ENCODE assay signal across 8 mouse cellular contexts in genomic region chr1:52231939-52232765, GRCm38 (mm10). TPM values are rescaled to one million over a fixed set of nuclear protein-coding genes. Genes with fewer than 3 reads are reported as not detected.
DNase-seq lines count a peak whose midpoint lies in the region; ATAC-seq and TF ChIP-seq lines count a peak whose summit lies in the region.

No protein-coding gene starts in this region.

- H3K36me3 ChIP-seq in erythroblast, embryonic 14.5 days (ENCODE audit: control insufficient read depth): no peaks in the 10 kb centered on the region
- H3K36me3 ChIP-seq in heart, embryonic 13.5 days: no peaks in the 10 kb centered on the region
- H3K36me3 ChIP-seq in liver, embryonic 13.5 days: no peaks in the 10 kb centered on the region
- no peaks in the 10 kb centered on the region for H3K36me3 ChIP-seq in stomach, embryonic 14.5 days (ENCODE audit: control insufficient read depth, insufficient read depth, low read length)

- peaks cover 37% of the 10 kb centered on the region for H3K4me1 ChIP-seq in erythroblast, embryonic 14.5 days (ENCODE audit: control insufficient read depth)
- peaks cover 28% of the 10 kb centered on the region for H3K4me1 ChIP-seq in heart, embryonic 13.5 days
- peaks cover 33% of the 10 kb centered on the region for H3K4me1 ChIP-seq in liver, embryonic 13.5 days (replicated peaks)
- 0 out of 2 replicates have a peak, but pooled peaks cover 3% of the 10 kb centered on the region for H3K4me1 ChIP-seq in stomach, embryonic 14.5 days (ENCODE audit: control insufficient read depth, insufficient read depth, low read length)

- peak overlapping the region; percentile 95 for H3K4me3 ChIP-seq in erythroblast, embryonic 14.5 days (replicated peaks)
- peak overlapping the region; percentile 85 for H3K4me3 ChIP-seq in heart, embryonic 13.5 days
- peak overlapping the region; percentile 95 for H3K4me3 ChIP-seq in liver, embryonic 13.5 days (replicated peaks)
- peak overlapping the region; percentile 91 for H3K4me3 ChIP-seq in stomach, embryonic 14.5 days (ENCODE audit: low read depth, low read length)

- peaks cover 11% of the 10 kb centered on the region for H3K27me3 ChIP-seq in erythroblast, embryonic 14.5 days (ENCODE audit: control insufficient read depth)
- no peaks in the 10 kb centered on the region for H3K27me3 ChIP-seq in heart, embryonic 13.5 days (replicated peaks)
- H3K27me3 ChIP-seq in liver, embryonic 13.5 days: 0 out of 2 replicates have a peak, but pooled peaks cover 2% of the 10 kb centered on the region
- no peaks in the 10 kb centered on the region for H3K27me3 ChIP-seq in stomach, embryonic 14.5 days (ENCODE audit: control insufficient read depth, insufficient read depth, low read length)

- H3K9ac ChIP-seq in heart, embryonic 13.5 days: peak overlapping the region; percentile 99
- peak overlapping the region; percentile 96 for H3K9ac ChIP-seq in liver, embryonic 13.5 days
- H3K9ac ChIP-seq in stomach, embryonic 14.5 days (replicated peaks; ENCODE audit: low read depth, low read length): peak overlapping the region; percentile 87

- under 1% methylated on average over 62 of the region's 69 CpGs for WGBS in heart, embryonic 13.5 days
- under 1% methylated on average over 69 of the region's 69 CpGs for WGBS in liver, embryonic 13.5 days (ENCODE audit: insufficient replicate concordance)
- WGBS in stomach, embryonic 14.5 days: under 1% methylated on average over 41 of the region's 69 CpGs

- peak; percentile 23; the same call in 1 of the 2 replicates for ATAC-seq in heart, embryonic 13.5 days (ENCODE audit: extremely low read depth, insufficient number of reproducible peaks, low FRiP score, low TSS enrichment)
- ATAC-seq in liver, embryonic 13.5 days (ENCODE audit: low read depth): 0 out of 2 replicates have a peak, but pooled peaks have one; percentile 5
- ATAC-seq in stomach, embryonic 14.5 days (ENCODE audit: insufficient number of reproducible peaks, insufficient read depth, low FRiP score, low read depth): peak; percentile 11; the same call in 1 of the 2 replicates

- peak overlapping the region; percentile 68 for H3K4me2 ChIP-seq in heart, embryonic 13.5 days
- H3K4me2 ChIP-seq in liver, embryonic 13.5 days: peak overlapping the region; percentile 97
- peak overlapping the region; percentile 79 for H3K4me2 ChIP-seq in stomach, embryonic 14.5 days (replicated peaks; ENCODE audit: low read depth, low read length)

- H3K9me3 ChIP-seq in erythroblast, embryonic 14.5 days (ENCODE audit: control insufficient read depth, low read length): no peaks in the 10 kb centered on the region
- H3K9me3 ChIP-seq in heart, embryonic 13.5 days: no peaks in the 10 kb centered on the region
- H3K9me3 ChIP-seq in liver, embryonic 13.5 days (replicated peaks): no peaks in the 10 kb centered on the region
- no peaks in the 10 kb centered on the region for H3K9me3 ChIP-seq in stomach, embryonic 14.5 days (ENCODE audit: control insufficient read depth, low read depth, low read length)

- DNase-seq in CD4-positive, CD25-positive, alpha-beta regulatory T cell, adult 2 months (ENCODE audit: low read depth, low spot score): peak; percentile 89
- peak; percentile 84 for DNase-seq in brain, embryonic 14.5 days (ENCODE audit: low read depth)
- DNase-seq in kidney, postnatal 14 days: peak; percentile 64
- peak; percentile 52 for DNase-seq in liver, embryonic 13.5 days
- DNase-seq in natural killer cell, adult 2 months (ENCODE audit: low spot score in 2 of 2): peak; percentile 38 to 67

- TF ChIP-seq CTCF in brain, embryonic 14.5 days (IDR thresholded peaks at IDR 0.05; ENCODE audit: borderline replicate concordance, extremely low read depth, insufficient read depth, insufficient read length): no peak

- no peak for TF ChIP-seq POLR2A in brain, embryonic 14.5 days (IDR thresholded peaks at IDR 0.05; ENCODE audit: borderline replicate concordance, extremely low read depth, insufficient read depth, insufficient read length, poor library complexity, severe bottlenecking)

- H3K27ac ChIP-seq in heart, embryonic 13.5 days (replicated peaks): peak overlapping the region; percentile 95
- H3K27ac ChIP-seq in liver, embryonic 13.5 days: peak overlapping the region; percentile 95
- H3K27ac ChIP-seq in stomach, embryonic 14.5 days (ENCODE audit: low read length): peak overlapping the region; percentile 92

RNA-seq across cellular contexts. Expression of gene Gls, which starts 0.9 kb away (rescaled TPM):
- polyA plus RNA-seq in brain, embryonic 14.5 days (2012; rRNA removed): 158 and 163 TPM in 2 replicates
- polyA plus RNA-seq in erythroblast, embryonic 14.5 days (2012): 0.48 and 0.97 TPM in 2 replicates
- polyA plus RNA-seq in heart, embryonic 13.5 days (2015; fragmentation: Nextera tagmentation; extraction: Ambion mirVana): 14.7 and 20.5 TPM in 2 replicates
- polyA plus RNA-seq in liver, embryonic 13.5 days (2015; fragmentation: Nextera tagmentation; extraction: Ambion mirVana): 8.0 and 9.8 TPM in 2 replicates
- polyA plus RNA-seq in stomach, embryonic 14.5 days (2014; fragmentation: Nextera tagmentation; extraction: Ambion mirVana): 30.5 and 31.4 TPM in 2 replicates

Comparison
In these comparisons a context has a peak if more than half of its experiments do, and no peak if none do; other contexts are left out.
1. Peak in every context shown above with its lines: DNase-seq, ATAC-seq, H3K4me3 ChIP-seq and H3K27ac ChIP-seq.